Mouse (Mus musculus) heart, embryonic 16.5 days (tissue): ENCODE results near the gene Ryr2. TPM values are rescaled to one million over a fixed set of nuclear protein-coding genes. Genes with fewer than 3 reads are reported as not detected.

Experiments
- ATAC-seq: fragments of 200-750 bp; cut with Nextera tagmentation; replicated peaks from 2 replicates; pipeline ENCODE4 v1.8.0; 2017; ENCODE audit warnings: moderate number of reproducible peaks; ENCODE audit not compliant: insufficient read depth, low FRiP score; ENCODE audit errors: extremely low read depth
- H3K27ac ChIP-seq: fragments of 300-500 bp; sonication (generic); 2 replicates; pipeline ENCODE4 v1.5.1; 2014; ENCODE audit warnings: mild to moderate bottlenecking, low read length, control low read depth, moderate library complexity
- H3K27me3 ChIP-seq: fragments of 300-500 bp; sonication (generic); 2 replicates; pipeline ENCODE4 v1.6.1; 2014; ENCODE audit warnings: low read length, mixed read lengths; ENCODE audit not compliant: control insufficient read depth, insufficient read depth
- H3K36me3 ChIP-seq: fragments of 300-500 bp; sonication (generic); 2 replicates; pipeline ENCODE4 v1.6.1; 2014; ENCODE audit not compliant: control insufficient read depth, insufficient read depth
- H3K4me1 ChIP-seq: fragments of 300-500 bp; sonication (generic); 2 replicates; pipeline ENCODE4 v1.6.1; 2014; ENCODE audit warnings: low read length, mixed read lengths; ENCODE audit not compliant: control insufficient read depth, insufficient read depth
- H3K4me2 ChIP-seq: fragments of 300-500 bp; sonication (generic); 2 replicates; pipeline ENCODE4 v1.6.1; 2014; ENCODE audit warnings: low read depth, mild to moderate bottlenecking, control low read depth, low read length
- H3K4me3 ChIP-seq: fragments of 300-500 bp; sonication (generic); 2 replicates; pipeline ENCODE4 v1.5.1; 2014; ENCODE audit warnings: mild to moderate bottlenecking, control low read depth, low read length
- H3K9ac ChIP-seq: fragments of 300-500 bp; sonication (generic); 2 replicates; pipeline ENCODE4 v1.6.1; 2014; ENCODE audit warnings: low read length, control low read depth
- H3K9me3 ChIP-seq: fragments of 300-500 bp; sonication (generic); replicated peaks from 2 replicates; pipeline ENCODE4 v1.6.1; 2016; ENCODE audit warnings: low read length; ENCODE audit not compliant: control insufficient read depth
- WGBS: fragments of 180-500 bp; shearing (Covaris S2); extraction: QIAGEN DNeasy Blood & Tissue Kit; methylation state at CpG from one replicate; pipeline ENCODE4 v1.1.7; 2014; 5-methylcytosine and 5-hydroxymethylcytosine counted together
- polyA plus RNA-seq: library from polyadenylated mRNA; unstranded; fragments of >200 nt; fragmentation: Nextera tagmentation; extraction: Ambion mirVana; gene quantifications from 2 replicates; pipeline ENCODE4 v1.2.1, GENCODE M21; 2015

Gene Ryr2
- polyA plus RNA-seq, 1 experiment from 2014 or later: 31.5 TPM

GRCm38 (mm10) chr13:11790536-11790935 lies 316.2 kb downstream of the Ryr2 start:
- no peaks in the 10 kb centered on the region for H3K4me1 ChIP-seq
- no peak overlapping the region for H3K4me3 ChIP-seq
- peaks cover 16% of the 10 kb centered on the region for H3K36me3 ChIP-seq
- no peak for ATAC-seq
- WGBS: 85% methylated on average over 5 of the region's 5 CpGs
- no peaks in the 10 kb centered on the region for H3K27me3 ChIP-seq
- H3K9me3 ChIP-seq: no peaks in the 10 kb centered on the region
- no peak overlapping the region for H3K4me2 ChIP-seq
- H3K9ac ChIP-seq: no peak overlapping the region
- H3K27ac ChIP-seq: no peak overlapping the region

- ATAC-seq: no peak
- no peak overlapping the region for H3K4me3 ChIP-seq
- H3K4me2 ChIP-seq: no peak overlapping the region
- 56% methylated on average over 3 of the region's 3 CpGs for WGBS
- no peak overlapping the region for H3K27ac ChIP-seq
- H3K9ac ChIP-seq: no peak overlapping the region
- no peaks in the 10 kb centered on the region for H3K27me3 ChIP-seq
- no peaks in the 10 kb centered on the region for H3K9me3 ChIP-seq
- H3K4me1 ChIP-seq: 0 out of 2 replicates have a peak, but pooled peaks cover 5% of the 10 kb centered on the region
- peaks cover 9% of the 10 kb centered on the region for H3K36me3 ChIP-seq
Measured at GRCm38 (mm10) chr13:11782411-11783155, 324.2 kb downstream of the Ryr2 start.

- H3K4me1 ChIP-seq: 0 out of 2 replicates have a peak, but pooled peaks cover 5% of the 10 kb centered on the region
- H3K4me3 ChIP-seq: no peak overlapping the region
- no peaks in the 10 kb centered on the region for H3K27me3 ChIP-seq
- H3K9ac ChIP-seq: no peak overlapping the region
- no peak overlapping the region for H3K4me2 ChIP-seq
- WGBS: 53% methylated on average over 2 of the region's 2 CpGs
- no peak overlapping the region for H3K27ac ChIP-seq
- ATAC-seq: no peak
- peaks cover 12% of the 10 kb centered on the region for H3K36me3 ChIP-seq
- H3K9me3 ChIP-seq: no peaks in the 10 kb centered on the region
Measured at GRCm38 (mm10) chr13:11781065-11781464, 325.7 kb downstream of the Ryr2 start.

GRCm38 (mm10) chr13:11777726-11778125 lies 329.0 kb downstream of the Ryr2 start:
- peaks cover 9% of the 10 kb centered on the region; the same call in 1 of the 2 replicates for H3K36me3 ChIP-seq
- H3K4me3 ChIP-seq: no peak overlapping the region
- no peak overlapping the region for H3K9ac ChIP-seq
- no peak for ATAC-seq
- 85% methylated on average over 6 of the region's 6 CpGs for whole genome bisulfite sequencing
- H3K27me3 ChIP-seq: no peaks in the 10 kb centered on the region
- no peak overlapping the region for H3K4me2 ChIP-seq
- H3K9me3 ChIP-seq: no peaks in the 10 kb centered on the region
- 0 out of 2 replicates have a peak, but pooled peaks cover 5% of the 10 kb centered on the region for H3K4me1 ChIP-seq
- H3K27ac ChIP-seq: no peak overlapping the region

GRCm38 (mm10) chr13:11772173-11772572 lies 334.6 kb downstream of the Ryr2 start:
- H3K9me3 ChIP-seq: no peaks in the 10 kb centered on the region
- ATAC-seq: no peak
- H3K27ac ChIP-seq: no peak overlapping the region
- H3K36me3 ChIP-seq: peaks cover 13% of the 10 kb centered on the region
- no peak overlapping the region for H3K9ac ChIP-seq
- no peak overlapping the region for H3K4me3 ChIP-seq
- 88% methylated on average over 8 of the region's 8 CpGs for WGBS
- H3K27me3 ChIP-seq: no peaks in the 10 kb centered on the region
- H3K4me1 ChIP-seq: peaks cover 2% of the 10 kb centered on the region; the same call in 1 of the 2 replicates
- H3K4me2 ChIP-seq: no peak overlapping the region

GRCm38 (mm10) chr13:11766899-11767298 lies 339.8 kb downstream of the Ryr2 start:
- Histone ChIP-seq H3K4me1 (peaks cover 2% of the 10 kb centered on the region; the same call in 1 of the 2 replicates), H3K27me3 (no peaks in the 10 kb centered on the region), H3K4me3 (no peak overlapping the region), H3K4me2 (no peak overlapping the region), H3K36me3 (peaks cover 16% of the 10 kb centered on the region), H3K9me3 (no peaks in the 10 kb centered on the region; the same call in 1 of the 2 replicates), H3K27ac (no peak overlapping the region), H3K9ac (no peak overlapping the region)
- 75% methylated on average over 2 of the region's 2 CpGs for WGBS
- no peak for ATAC-seq

GRCm38 (mm10) chr13:11763925-11764324 lies 342.8 kb downstream of the Ryr2 start:
- Histone ChIP-seq H3K4me2 (no peak overlapping the region), H3K27me3 (no peaks in the 10 kb centered on the region), H3K9ac (no peak overlapping the region), H3K36me3 (peaks cover 14% of the 10 kb centered on the region), H3K9me3 (no peaks in the 10 kb centered on the region; the same call in 1 of the 2 replicates), H3K4me1 (peaks cover 2% of the 10 kb centered on the region; the same call in 1 of the 2 replicates), H3K27ac (no peak overlapping the region), H3K4me3 (no peak overlapping the region)
- no peak for ATAC-seq
- WGBS: 83% methylated on average over 4 of the region's 4 CpGs

GRCm38 (mm10) chr13:11763104-11763503 lies 343.6 kb downstream of the Ryr2 start:
- ATAC-seq: no peak
- no peak overlapping the region for H3K4me3 ChIP-seq
- 80% methylated on average over 3 of the region's 3 CpGs for WGBS
- peaks cover 2% of the 10 kb centered on the region; the same call in 1 of the 2 replicates for H3K4me1 ChIP-seq
- no peak overlapping the region for H3K4me2 ChIP-seq
- H3K9ac ChIP-seq: no peak overlapping the region
- peaks cover 16% of the 10 kb centered on the region for H3K36me3 ChIP-seq
- H3K9me3 ChIP-seq: no peaks in the 10 kb centered on the region; the same call in 1 of the 2 replicates
- H3K27ac ChIP-seq: no peak overlapping the region
- H3K27me3 ChIP-seq: no peaks in the 10 kb centered on the region

GRCm38 (mm10) chr13:11757894-11758293 lies 348.9 kb downstream of the Ryr2 start:
- 68% methylated on average over 7 of the region's 7 CpGs for WGBS
- H3K4me2 ChIP-seq: no peak overlapping the region

More at GRCm38 (mm10) chr13:11757894-11758293, 348.9 kb downstream of the Ryr2 start:
- H3K27ac ChIP-seq: no peak overlapping the region
- ATAC-seq: no peak
- H3K9me3 ChIP-seq: no peaks in the 10 kb centered on the region
- H3K4me1 ChIP-seq: peaks cover 9% of the 10 kb centered on the region
- H3K27me3 ChIP-seq: no peaks in the 10 kb centered on the region
- H3K4me3 ChIP-seq: no peak overlapping the region
- no peak overlapping the region for H3K9ac ChIP-seq
- peaks cover 7% of the 10 kb centered on the region; the same call in 1 of the 2 replicates for H3K36me3 ChIP-seq
